Mouse (Mus musculus) granulocyte monocyte progenitor cell, adult 5-6 weeks (primary cell): Measurements from ENCODE around the gene Crim1. TPM values are rescaled to one million over a fixed set of nuclear protein-coding genes. Genes with fewer than 3 reads are reported as not detected.

Experiments used
- ATAC-seq: replicated peaks from 2 replicates; pipeline ENCODE4 v1.8.0; 2016; ENCODE audit warnings: mild to moderate bottlenecking, moderate TSS enrichment, inconsistent platforms; ENCODE audit not compliant: poor library complexity, severe bottlenecking
- total RNA-seq, 2 experiments: library from RNA; stranded (forward) in 1 of 2; stranded (reverse) in 1 of 2; fragments of 200-712, 200-1000 nt in 1 of 2; fragments of >200 nt in 1 of 2; fragmentation: Nextera tagmentation in 1 of 2; gene quantifications; 2 replicates each; pipeline ENCODE4 v1.2.3; 2014 to 2017

The Crim1 gene
- total RNA-seq, 2 experiments from 2014 or later, result 0.67 to 1.7 TPM

DNA sequence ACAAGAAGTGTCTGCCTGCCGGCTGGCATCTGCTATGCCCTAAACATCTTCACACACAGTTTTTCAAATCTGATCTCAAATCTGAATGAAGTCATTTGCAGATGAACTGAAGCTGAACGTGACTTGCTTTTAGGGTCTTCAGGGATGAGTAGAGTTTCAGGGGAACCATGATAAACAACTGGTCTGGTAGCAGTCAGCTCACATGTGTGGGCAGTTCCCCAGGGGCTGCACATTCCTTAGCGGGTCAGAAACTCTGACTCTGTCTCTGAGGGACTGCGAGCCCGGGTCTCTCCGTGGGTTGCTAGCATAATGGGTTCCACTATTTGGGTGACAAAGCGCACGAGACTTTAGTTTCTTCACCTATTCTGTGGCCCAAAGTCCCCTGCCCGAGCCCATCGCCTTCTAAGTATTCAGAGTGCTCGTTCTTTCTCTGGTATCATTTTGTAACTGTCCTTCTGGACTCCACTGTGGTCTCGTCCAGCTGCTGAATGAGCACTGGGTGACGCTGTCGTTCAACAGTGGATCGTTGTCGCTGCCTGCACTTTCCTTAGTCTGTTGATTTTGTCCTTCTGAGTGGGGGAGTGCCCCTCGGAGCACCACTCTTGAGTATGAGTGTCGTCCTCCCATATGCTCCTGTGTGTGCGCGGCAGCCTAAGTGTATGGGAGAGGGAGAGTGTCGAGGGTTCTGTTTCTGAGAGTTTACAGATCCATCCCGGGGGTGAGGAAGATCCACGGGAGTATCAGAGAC is 164.7 kb downstream of the Crim1 start:
- no peak for ATAC-seq

DNA sequence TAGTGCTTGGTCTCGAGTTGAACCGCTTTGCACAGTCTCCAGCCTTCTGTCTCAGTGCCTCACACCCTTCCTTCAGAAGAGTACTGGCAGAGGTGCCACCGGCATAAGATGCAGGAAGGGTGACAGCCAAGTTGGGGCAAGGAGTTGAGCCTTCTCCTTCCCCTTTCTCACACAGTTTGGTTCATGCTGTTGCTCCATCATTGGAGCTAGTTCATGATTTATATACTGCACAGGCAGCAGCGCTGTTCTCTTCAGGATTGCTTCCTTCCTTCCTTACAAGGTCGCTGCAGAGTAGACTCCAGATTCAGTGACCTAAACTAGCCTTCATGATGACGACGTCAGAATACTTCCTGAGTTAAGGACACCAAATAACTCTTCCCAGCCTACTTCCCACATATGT is 166.0 kb downstream of the Crim1 start:
- ATAC-seq, result peak; percentile 64

DNA sequence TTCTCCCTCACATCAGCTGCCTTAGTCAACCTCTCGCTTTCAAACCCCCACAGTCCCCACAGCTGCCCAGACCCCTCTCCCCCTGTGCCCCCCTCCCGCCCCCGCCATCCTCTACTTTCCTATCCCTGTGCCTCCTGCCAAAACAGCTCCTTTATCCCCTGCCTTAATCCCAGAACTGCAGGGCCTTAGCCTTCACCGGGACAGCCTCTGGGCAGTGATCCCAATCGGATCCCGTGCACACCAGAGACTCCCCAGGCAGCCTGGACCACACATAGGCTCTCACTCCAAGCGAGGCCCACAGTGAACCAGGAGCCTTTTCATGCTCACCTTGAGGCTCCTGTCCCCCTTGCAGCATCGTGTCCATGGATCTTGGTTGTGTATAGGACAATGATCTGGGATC is 168.4 kb downstream of the Crim1 start:
- ATAC-seq, result no peak

DNA sequence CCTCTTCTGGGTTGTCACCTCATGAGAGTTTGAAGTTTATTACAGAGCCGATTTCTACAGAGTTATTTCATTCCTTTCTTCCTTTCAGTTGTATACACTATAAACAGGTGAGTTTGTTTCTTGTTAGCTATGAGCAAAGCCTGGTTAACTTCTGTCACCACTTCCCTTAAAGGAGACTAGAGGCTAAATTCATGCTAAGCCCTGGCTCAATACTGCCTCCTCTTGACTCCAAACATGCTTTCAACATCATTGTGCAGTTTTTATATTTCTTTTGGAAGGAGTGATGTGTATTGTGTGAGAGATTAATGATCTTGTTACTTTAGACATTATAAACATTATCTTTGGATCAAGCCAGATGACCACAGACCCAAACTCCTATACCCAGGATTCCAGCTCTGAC is 170.4 kb downstream of the Crim1 start:
- no peak for ATAC-seq

DNA sequence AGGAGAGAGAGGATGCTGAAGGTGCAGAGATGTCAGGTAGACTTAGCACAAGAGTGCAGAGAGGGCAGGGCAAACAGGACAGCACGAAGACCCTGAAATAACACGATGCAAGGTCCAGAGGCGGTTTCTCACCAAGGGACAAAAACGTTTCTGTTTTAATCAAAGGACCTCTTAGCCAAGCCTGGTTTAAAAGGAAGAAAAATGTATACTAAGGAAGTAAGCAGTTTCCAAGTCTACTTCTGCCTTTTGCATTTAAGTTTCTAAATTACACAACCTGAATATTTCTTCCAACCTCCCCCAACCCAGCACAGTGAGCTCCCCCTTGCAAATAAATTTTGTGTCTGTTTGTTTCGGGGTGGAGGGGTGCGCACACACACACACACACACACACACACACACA is 173.1 kb downstream of the Crim1 start:
- ATAC-seq, result peak; percentile 65

DNA sequence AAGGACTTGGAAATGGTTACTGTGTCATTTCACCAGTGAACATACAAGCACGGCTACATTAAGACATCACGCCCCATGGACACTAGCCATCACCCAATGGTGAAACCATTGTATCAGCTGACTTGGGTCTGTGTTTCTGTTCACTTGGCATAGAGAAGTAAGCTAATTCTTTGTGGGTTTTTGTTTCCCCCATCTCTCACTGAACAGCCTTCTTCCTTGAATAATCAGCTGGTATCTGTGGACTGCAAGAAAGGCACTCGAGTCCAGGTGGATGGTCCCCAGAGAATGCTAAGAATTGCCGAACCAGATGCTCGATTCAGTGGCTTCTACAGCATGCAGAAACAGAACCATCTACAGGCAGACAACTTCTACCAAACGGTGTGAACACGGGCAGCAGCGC is 173.8 kb downstream of the Crim1 start:
- peak; percentile 75 for ATAC-seq

DNA sequence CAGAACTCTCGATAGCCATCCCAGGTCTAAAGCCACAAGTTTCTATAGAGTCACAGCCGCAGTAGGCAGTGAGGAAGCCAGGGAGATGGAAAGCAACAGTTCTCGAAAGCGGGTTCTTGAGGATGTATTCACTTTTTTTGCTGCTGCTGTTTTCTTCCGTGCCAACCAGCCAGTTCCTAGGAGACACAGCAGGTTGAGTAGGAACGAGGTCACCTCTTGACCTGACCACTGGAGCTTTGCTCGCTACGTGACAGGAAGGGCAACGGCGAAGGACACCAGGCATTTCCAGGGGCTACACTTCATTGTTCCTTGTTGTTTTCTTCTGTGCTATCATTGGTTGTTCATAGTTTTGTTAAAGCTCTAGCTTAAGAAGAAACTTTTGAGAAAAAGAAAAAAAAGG is 174.7 kb downstream of the Crim1 start:
- ATAC-seq, result no peak

DNA sequence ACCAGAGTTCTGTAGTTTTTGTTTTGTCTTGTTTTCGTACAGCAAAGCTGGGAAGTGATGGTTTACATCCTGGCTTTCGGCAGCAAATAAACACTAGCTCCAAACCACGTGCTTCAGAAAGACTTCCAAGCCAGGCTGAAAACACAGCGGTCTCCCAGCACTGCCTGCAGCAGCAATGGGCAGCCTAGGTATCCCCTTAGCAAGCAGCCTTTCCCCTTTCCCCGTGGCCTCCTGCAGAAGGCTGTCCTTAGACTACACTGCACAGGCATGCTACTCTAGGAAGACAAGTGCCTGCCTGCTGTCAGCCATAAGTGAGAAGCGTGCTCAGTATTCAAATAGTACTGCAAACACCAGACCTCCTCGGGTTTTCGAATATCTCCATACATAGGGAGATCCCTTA is 176.5 kb downstream of the Crim1 start:
- ATAC-seq, result no peak

DNA sequence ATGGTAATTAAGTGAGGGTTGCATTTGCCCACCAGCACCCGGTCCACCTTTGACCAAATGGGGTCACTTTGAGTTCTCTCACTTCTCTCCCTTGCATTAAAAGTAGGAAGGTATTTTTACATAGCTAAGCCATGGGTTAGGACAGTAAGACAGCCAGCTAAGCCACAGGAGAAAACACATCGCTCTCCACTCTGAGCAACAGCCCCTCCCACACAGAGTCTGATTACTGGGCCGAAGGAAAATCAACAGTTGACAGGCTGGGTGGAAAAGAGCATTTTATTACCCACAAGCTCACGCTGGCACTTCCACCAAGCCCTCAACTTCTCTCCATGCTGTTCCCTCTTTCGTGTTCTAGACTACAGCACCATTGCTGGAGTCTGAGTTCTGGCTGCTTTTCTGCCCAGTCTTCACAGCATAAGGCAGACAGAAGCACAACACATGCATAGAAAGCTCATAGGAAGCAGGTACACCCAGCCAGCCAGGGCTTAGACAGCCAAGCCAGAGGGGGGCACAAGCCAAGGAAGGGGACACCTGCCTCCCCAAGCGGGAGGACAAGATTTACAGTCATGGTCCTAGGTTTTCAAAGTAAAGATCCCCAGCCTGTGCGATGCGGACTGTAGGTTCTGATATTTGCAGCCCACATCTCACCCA is 179.2 kb downstream of the Crim1 start:
- no peak for ATAC-seq

DNA sequence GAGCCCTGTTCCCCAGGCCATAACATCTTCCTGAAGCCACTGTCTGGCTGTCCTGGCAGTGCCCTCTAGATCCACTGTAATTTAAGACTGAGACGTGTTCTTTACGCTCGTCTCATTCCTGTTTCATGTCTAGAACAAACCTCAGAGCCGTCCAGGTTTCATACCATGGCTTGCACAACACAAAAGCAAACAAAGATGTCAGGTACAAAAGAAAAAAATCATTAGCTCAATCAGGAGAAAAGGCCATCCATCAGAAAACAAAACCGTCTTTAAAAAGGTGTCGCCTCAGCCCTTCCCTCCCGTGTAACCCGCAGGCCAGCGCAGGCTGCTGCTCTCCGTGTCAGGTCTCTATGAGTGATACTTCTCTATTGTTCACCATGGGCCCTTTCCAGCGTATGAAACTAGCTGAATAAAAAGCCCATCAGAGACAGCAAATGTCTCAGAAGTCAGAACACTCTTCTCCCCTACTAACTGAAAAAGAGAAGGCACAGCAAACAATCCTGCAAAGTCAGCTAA is 179.7 kb downstream of the Crim1 start:
- ATAC-seq, result no peak

DNA sequence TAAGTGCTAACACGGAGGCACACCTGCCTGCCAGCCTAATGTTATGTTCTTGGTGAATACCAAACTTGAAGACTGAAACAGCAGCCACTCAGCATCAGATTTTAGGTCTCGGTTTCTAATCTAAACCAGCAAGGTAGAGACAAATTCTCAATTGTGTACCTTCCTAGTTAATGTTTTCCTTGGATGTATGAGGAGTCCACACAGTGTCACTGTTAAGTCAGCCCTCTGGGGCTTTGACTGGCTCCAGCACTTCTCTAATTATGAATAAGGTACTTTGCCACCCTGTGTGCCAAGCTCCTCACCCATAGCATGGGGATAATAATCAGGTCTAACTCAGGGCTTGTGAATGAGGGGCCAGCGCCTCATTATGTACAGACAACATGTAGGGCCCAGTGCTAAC is 182.3 kb downstream of the Crim1 start:
- ATAC-seq, result no peak

DNA sequence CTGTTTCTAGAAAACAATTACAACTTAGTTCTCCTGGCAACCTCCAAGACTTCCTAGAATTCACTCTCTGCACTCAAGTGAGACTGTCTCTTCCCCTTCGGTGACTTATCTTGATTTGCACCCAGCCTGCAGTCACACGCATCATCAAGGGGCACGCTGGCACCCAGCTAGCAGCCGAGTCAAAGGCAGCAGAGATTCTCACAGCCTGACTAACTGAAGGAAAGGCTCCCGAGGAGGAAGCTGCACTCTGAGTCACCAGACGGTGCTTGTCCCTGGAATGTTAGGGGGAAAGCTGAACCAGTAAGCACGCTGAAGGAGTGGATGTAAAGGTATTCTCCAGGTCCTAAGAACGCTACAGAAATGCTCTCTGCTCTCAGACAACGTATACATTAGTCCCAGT is 187.6 kb downstream of the Crim1 start:
- ATAC-seq, result no peak

DNA sequence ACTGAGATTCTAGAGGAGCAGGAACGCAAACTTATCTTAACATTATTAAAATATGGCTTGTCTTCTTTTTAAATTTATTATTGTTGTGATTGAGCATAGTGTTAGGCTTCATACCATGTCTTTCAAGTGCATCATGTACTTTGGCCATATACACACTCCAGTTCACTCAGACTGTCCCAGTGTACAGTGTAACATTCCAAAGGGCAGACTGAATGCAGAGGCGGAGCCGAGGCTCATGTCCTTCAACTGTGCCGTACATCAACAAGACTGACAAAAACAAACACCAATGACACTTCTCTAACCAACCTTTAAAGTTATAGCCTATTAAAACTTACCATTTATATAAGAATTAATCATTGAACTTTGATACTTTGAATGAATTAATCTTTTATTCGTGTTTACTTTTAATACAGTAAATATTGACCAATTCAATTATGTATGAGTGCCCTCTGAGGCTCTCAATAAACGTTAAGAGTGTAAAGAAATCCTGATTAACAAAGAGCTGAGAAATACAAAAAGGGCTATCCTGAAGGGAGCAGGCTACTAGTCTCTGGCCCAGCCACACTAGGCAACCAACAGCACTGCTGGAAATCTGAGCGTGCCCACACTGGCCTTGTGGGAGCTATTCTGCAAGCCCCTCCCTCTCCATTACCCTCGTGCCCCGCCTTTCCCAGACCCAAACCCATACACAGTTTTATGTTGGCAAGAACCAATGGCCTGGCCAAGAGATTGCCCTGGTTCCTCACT is 188.2 kb downstream of the Crim1 start:
- ATAC-seq, result no peak

DNA sequence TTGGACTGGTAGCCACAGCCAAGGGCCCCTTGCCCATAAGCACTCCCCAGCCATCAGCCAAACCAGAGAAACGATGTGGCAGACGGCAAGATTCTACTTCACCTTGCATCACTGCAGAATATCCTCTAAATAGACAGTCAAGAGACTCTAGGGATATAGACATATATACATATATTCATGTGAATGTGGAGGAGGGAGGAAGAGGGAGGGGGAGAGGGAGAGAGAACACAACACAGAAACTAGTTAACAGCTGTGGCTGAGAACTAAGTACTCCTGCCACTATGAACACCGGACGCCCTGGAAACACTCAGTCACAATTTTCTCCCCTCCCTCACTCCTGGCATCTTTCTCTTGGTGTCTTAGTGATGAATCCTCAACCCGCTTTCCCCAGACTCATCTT is 189.5 kb downstream of the Crim1 start:
- no peak for ATAC-seq

DNA sequence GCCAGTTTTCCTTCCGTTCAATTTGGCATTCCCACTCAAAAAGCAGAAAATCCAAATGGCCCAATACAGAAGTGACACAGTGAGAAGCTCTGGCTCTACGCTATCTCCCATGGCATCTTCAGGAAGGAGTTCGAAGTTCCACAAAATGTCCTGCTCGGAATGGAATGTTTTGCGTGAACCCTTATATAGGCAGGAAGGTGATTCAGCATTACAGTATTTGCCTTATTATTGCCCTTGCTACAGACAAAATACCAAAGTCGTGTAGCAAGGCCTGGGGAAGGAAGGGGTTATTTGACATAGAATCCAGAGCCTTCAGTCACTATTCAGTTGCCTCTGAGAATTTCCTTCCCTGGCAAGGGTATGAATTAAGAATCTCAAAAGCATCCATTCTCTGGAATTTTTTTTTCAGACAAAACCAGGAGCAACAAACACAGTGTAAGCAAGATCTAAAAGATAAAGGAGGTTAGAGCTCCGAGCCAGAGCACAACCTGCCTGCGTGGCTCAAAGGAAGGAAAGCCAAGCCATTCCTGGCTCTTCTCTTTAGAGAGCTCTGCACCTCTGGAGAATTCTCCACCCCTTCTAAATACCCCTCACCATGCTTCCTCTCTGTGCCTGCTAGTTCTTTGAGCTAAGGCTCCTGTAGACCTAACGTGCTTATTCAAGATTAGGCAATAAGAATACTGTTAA is 192.5 kb downstream of the Crim1 start:
- no peak for ATAC-seq

DNA sequence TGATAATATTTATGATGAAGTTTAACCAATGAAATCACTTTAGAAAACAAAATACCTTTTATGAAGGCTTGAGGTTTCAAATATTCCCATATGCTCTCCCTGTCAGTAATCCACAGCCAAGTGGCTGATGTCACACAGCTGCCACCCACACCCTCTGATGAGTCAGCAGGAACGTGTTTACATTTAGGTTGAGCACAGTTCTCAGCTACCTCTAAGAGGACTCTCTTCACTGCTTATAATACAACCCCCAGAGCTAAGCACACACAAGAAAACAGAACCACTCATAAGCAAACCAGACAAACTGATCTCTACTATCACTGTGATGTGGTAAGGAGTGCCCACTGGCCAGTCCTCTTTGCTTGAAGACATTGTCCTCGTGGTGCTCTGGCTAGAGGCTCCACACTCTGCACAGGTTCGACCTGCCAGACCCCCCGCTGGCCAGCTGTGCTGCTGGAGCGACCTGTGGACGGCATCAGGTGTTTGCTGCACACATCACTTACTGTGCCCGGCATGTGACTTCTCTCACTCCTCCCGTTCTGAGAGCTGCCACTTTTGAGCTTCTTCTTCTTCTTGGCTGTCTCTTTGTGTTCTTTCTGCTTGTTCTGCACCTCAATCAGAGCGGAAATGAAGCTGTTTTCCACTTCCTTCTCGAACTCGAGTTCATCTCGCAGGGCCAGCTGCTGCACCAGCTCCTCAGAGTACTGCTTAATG is 200.2 kb downstream of the Crim1 start:
- no peak; the same call in 1 of the 2 replicates for ATAC-seq

DNA sequence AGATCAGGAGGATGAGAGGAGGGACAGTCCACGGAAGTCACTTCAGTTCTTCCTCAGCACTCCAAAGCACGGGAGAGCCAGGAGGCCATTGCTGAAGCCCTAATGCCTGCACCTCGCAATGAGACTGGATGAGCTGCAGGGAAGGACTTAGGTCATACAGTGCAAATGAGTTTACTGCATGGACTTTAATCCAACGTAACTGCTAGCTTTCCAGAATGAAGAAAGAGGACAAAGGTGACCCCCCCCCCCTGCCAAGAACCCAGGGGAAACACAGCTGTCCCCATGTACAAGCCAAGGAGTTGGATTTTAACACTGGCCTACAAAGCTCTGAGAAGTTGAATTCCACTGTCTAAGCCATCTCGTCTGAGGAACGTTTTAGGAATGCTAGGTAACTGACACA is 201.3 kb downstream of the Crim1 start:
- ATAC-seq, result no peak

DNA sequence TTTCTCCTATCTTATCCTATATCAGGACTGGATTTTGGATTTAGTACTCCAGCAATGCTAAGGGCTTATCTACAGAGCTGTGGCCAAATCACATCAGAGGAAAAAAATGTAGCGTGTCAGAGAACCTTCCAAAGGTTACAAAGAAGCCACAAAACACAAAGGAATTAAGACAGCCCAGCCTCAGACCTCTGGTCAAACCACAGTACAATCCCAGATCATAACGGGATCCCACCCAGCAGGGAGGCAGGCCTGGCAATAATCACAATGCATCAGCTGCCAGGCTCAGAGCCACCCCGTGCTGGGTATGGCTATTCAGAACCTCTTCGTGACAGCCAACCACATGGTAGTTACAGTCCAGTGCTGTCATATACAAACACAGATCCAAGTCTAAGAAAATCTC is 201.7 kb downstream of the Crim1 start:
- ATAC-seq, result no peak

DNA sequence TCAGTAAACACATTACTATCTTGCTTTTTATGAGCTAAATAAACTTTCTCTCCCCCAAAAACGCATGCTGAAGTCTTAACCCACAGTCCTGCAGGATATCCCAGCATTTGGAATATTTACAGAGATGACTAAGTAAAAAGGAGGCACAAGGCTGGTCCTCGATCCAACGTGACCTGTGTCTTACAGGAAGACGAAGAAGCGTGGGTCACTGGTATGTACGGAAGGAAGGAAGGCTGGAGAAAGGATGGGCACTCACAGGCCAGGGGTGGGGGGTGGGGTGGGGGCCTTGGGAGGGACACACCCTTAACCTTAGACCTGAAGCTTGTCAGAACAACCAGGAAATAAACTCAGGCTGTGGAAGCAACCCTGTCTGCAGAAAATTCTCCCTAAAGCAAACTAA is 202.1 kb downstream of the Crim1 start:
- no peak for ATAC-seq

DNA sequence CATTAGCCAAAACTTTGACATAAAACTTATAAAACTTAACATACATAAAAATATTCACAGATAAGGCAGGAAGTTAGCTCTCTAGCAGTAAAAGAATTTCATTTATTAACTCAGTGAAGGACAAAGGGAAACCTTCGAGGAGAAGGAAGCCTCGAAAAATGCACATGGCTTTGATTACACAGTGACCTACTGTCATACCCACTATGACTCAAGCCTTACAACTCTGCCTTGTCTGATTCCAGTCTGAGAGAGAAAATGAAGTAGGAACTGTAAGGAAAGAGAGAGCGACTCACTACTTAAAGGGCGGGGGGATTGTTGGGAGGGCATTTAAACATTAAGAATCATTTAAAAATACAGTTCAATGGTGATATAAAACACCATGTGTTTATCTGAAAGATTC is 203.2 kb downstream of the Crim1 start:
- ATAC-seq, result no peak
